Mouse (Mus musculus) lung, embryonic 14.5 days (tissue): ENCODE measurements at regions not wholly inside any gene's neighbourhood (a gene's known extent, or its start where the extent isn't known, plus 50 kb on each side); places are given as distances from the start of the nearest gene placed in this dataset.
A peak's percentile ranks its signal among the peaks of the same experiment; 100 is the strongest.

Experiments
- ATAC-seq: fragments of 200-750 bp; cut with Nextera tagmentation; 2 replicates; pipeline ENCODE4 v1.8.0; 2017; ENCODE audit warnings: mild to moderate bottlenecking, moderate TSS enrichment, moderate library complexity; ENCODE audit not compliant: insufficient read depth
- DNase-seq: peaks from one replicate; pipeline ENCODE4 v3.0.0-alpha.2; 2015
- H3K27ac ChIP-seq: fragments of 300-500 bp; sonication (generic); 2 replicates; pipeline ENCODE4 v1.5.1; 2014; ENCODE audit warnings: low read depth, mild to moderate bottlenecking, moderate library complexity
- H3K27me3 ChIP-seq: fragments of 300-500 bp; sonication (generic); 2 replicates; pipeline ENCODE4 v1.6.1; 2014; ENCODE audit warnings: low read length, control low read depth; ENCODE audit not compliant: insufficient read depth
- H3K36me3 ChIP-seq: fragments of 300-500 bp; sonication (generic); 2 replicates; pipeline ENCODE4 v1.6.1; 2014; ENCODE audit warnings: control low read depth; ENCODE audit not compliant: insufficient read depth
- H3K4me1 ChIP-seq: fragments of 300-500 bp; sonication (generic); 2 replicates; pipeline ENCODE4 v1.6.1; 2014; ENCODE audit warnings: antibody characterized with exemption, control low read depth; ENCODE audit not compliant: insufficient read depth
- H3K4me2 ChIP-seq: fragments of 300-500 bp; sonication (generic); 2 replicates; pipeline ENCODE4 v1.6.1; 2014; ENCODE audit warnings: mild to moderate bottlenecking
- H3K4me3 ChIP-seq: fragments of 300-500 bp; sonication (generic); 2 replicates; pipeline ENCODE4 v1.5.1; 2014; ENCODE audit warnings: low read depth, low read length
- H3K9ac ChIP-seq: fragments of 300-500 bp; sonication (generic); 2 replicates; pipeline ENCODE4 v1.6.1; 2014
- H3K9me3 ChIP-seq: fragments of 300-500 bp; sonication (generic); 2 replicates; pipeline ENCODE4 v1.6.1; 2016; ENCODE audit warnings: low read depth, low read length, control low read depth
- CTCF ChIP-seq: IDR thresholded peaks from 2 replicates; pipeline ENCODE4 v1.5.1; 2016; ENCODE audit warnings: antibody characterized with exemption, low read depth
- WGBS: fragments of 180-500 bp; shearing (Covaris S2); extraction: QIAGEN DNeasy Blood & Tissue Kit; methylation state at CpG from one replicate; pipeline ENCODE4 v1.1.7; 2014; 5-methylcytosine and 5-hydroxymethylcytosine counted together

GRCm38 (mm10) chr14:58436096-58436495 is 365.7 kb downstream of the Fgf9 start:
- no peaks in the 10 kb centered on the region for H3K4me1 ChIP-seq
- no peak overlapping the region for H3K4me2 ChIP-seq
- H3K27ac ChIP-seq = no peak overlapping the region
- no peak overlapping the region for H3K9ac ChIP-seq
- H3K9me3 ChIP-seq = no peaks in the 10 kb centered on the region
- no peaks in the 10 kb centered on the region for H3K36me3 ChIP-seq
- no peak for ATAC-seq
- H3K27me3 ChIP-seq = no peaks in the 10 kb centered on the region
- no peak for DNase-seq
- TF ChIP-seq CTCF = no peak
- H3K4me3 ChIP-seq = no peak overlapping the region
- WGBS = 73% methylated on average over 3 of the region's 3 CpGs

GRCm38 (mm10) chr14:58426472-58426871 is 356.1 kb downstream of the Fgf9 start:
- DNase-seq (no peak), ATAC-seq (no peak)
- H3K27me3 ChIP-seq = no peaks in the 10 kb centered on the region
- H3K9ac ChIP-seq = no peak overlapping the region
- H3K36me3 ChIP-seq = no peaks in the 10 kb centered on the region
- no peak overlapping the region for H3K27ac ChIP-seq
- no peaks in the 10 kb centered on the region for H3K9me3 ChIP-seq
- peaks cover 9% of the 10 kb centered on the region; the same call in 1 of the 2 replicates for H3K4me1 ChIP-seq
- 49% methylated on average over 6 of the region's 6 CpGs for WGBS
- H3K4me2 ChIP-seq = no peak overlapping the region
- no peak overlapping the region for H3K4me3 ChIP-seq
- TF ChIP-seq CTCF = no peak

GRCm38 (mm10) chr14:58421904-58422303 is 351.6 kb downstream of the Fgf9 start:
- DNase-seq (no peak), ATAC-seq (no peak)
- Histone ChIP-seq H3K9ac (no peak overlapping the region), H3K4me1 (no peaks in the 10 kb centered on the region), H3K4me2 (no peak overlapping the region), H3K4me3 (no peak overlapping the region), H3K36me3 (no peaks in the 10 kb centered on the region), H3K27me3 (no peaks in the 10 kb centered on the region), H3K9me3 (no peaks in the 10 kb centered on the region), H3K27ac (no peak overlapping the region)
- TF ChIP-seq CTCF = no peak
- 47% methylated on average over 5 of the region's 5 CpGs for WGBS

DNA sequence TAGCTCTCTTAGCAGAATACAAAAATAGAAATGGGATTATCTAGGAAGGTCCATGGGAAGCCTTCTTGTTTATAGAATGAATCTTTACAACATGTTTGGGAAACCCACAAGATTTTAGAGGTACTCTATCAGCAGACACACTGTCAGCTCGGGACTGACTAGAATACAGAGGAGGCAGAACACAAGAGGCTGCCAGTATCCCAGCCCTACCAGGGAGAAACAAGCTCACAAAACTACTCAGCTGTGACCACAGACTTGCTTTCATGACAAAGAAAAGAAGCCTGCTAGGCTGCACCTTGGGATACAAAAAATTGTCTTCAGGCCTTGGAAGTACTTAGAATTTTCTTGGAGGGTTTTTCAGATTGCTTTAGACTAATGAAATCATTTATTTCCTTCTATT is 347.2 kb downstream of the Fgf9 start:
- Histone ChIP-seq H3K4me1 (no peaks in the 10 kb centered on the region), H3K9me3 (no peaks in the 10 kb centered on the region), H3K36me3 (no peaks in the 10 kb centered on the region), H3K4me3 (no peak overlapping the region), H3K9ac (no peak overlapping the region), H3K27ac (no peak overlapping the region), H3K4me2 (no peak overlapping the region), H3K27me3 (no peaks in the 10 kb centered on the region)
- WGBS = 34% methylated on average over 1 of the region's 1 CpGs
- ATAC-seq (no peak), DNase-seq (no peak)
- no peak for TF ChIP-seq CTCF

- no peak for TF ChIP-seq CTCF
- H3K36me3 ChIP-seq = no peaks in the 10 kb centered on the region
- no peaks in the 10 kb centered on the region; the same call in none of the 2 replicates for H3K4me1 ChIP-seq
- no peak overlapping the region for H3K4me2 ChIP-seq
- no peaks in the 10 kb centered on the region for H3K27me3 ChIP-seq
- 66% methylated on average over 9 of the region's 9 CpGs for WGBS
- DNase-seq = peak; percentile 58
- no peak overlapping the region for H3K9ac ChIP-seq
- 0 out of 2 replicates have a peak overlapping the region, but pooled peaks have one; percentile 42 for H3K27ac ChIP-seq
- no peaks in the 10 kb centered on the region for H3K9me3 ChIP-seq
- H3K4me3 ChIP-seq = no peak overlapping the region
- peak; percentile 52; the same call in 1 of the 2 replicates for ATAC-seq
Observed at GRCm38 (mm10) chr14:58392055-58392726, 321.8 kb downstream of the Fgf9 start.

- Histone ChIP-seq H3K27ac (no peak overlapping the region), H3K4me3 (no peak overlapping the region), H3K4me2 (no peak overlapping the region), H3K4me1 (no peaks in the 10 kb centered on the region; the same call in none of the 2 replicates), H3K9ac (no peak overlapping the region), H3K9me3 (no peaks in the 10 kb centered on the region), H3K27me3 (no peaks in the 10 kb centered on the region), H3K36me3 (no peaks in the 10 kb centered on the region)
- no peak for TF ChIP-seq CTCF
- 56% methylated on average over 2 of the region's 2 CpGs for WGBS
- peak; percentile 45 for DNase-seq
- no peak; the same call in 1 of the 2 replicates for ATAC-seq
Observed at GRCm38 (mm10) chr14:58390741-58391140, 320.4 kb downstream of the Fgf9 start.

DNA sequence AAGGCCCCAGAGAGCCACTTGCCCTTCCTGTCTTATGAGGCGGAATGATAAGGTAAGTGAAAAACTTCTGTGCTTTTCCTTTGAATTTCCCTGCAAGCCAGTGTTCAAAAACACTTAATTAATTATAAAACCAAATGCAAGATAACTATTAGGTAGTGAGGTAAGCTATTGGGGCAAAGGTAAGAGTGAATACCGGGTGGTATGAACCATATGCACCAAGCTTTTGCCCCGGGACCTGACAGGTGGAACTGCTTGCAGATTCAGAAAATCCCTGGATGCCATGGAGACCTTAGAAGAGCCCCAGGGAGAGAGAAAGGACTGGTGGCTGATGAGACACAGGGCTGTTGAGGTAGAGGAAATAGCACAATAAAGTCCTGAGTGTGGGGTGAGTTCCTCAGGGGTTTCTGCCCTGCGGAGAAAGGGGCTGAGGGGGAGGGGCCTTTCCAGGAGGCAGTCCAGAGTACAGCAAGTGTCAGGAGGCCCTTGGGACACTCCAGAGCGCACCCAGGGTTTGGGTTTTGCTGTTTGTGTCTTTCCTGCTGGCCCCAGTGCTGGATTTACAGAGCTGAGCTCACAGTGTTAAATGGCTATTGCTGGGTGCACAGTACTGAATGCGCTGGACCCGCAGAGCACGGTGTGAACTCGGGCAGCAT is 317.1 kb downstream of the Fgf9 start:
- Histone ChIP-seq H3K4me1 (no peaks in the 10 kb centered on the region; the same call in none of the 2 replicates), H3K4me3 (no peak overlapping the region), H3K9ac (no peak overlapping the region), H3K27me3 (no peaks in the 10 kb centered on the region), H3K36me3 (no peaks in the 10 kb centered on the region), H3K4me2 (no peak overlapping the region), H3K9me3 (no peaks in the 10 kb centered on the region), H3K27ac (no peak overlapping the region)
- WGBS = 76% methylated on average over 9 of the region's 9 CpGs
- TF ChIP-seq CTCF = no peak
- DNase-seq (no peak), ATAC-seq (no peak)
